Mouse (Mus musculus): ENCODE data around the gene Entpd5.

The Entpd5 gene

DNA sequence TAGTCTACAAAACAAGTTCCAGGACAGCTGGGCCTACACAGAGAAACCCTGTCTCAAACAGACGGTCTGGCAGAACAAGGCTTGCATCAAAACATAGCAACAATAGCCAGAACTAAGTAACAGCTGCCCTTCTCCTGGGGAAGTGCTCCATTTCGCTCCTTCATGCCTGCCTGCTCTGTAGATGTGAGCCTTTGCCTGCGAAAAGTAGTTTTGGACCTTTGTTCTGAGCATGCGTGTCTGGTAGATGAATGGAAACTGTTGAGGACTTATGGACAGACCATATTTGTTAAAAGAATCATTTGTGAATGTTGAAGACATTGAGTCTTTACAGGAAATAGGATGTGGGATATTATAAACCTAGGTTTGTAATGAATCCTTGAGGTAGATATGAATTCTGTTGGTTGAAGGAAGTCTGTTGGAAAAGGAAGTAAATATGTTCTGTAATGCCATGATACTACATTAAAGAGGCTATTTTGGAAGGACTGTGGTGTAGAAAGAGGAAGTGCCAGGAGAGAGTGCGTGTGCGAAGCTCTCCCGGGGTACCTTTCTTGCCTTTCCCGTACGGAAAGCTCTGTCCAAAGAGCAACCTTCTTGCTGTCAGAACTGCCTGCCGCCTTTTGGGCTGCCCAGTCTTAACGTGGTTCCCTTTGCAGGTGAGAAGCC, 71.7 kb downstream of the Entpd5 start:
- DNase-seq (ENCODE audit: low spot score): no peak

DNA sequence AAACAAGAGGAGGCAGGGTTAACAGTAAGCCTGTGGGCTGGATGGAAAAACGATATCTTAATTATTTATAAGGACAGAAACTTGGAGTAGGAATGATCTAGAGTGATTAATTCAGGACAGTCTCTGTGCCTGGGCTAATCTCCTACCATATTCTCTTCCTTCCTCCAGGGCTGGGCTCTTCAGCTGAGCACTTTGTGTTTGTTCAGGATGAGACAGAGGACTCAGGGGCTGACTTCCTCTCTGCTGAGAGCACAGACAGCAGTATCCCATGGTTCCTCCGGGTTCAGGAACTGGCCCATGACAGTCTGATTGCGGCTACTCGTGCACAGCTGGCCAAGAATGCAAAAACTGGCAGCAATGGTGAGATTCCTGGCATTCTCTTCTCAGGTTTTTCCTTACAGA, 81.7 kb downstream of the Entpd5 start:
- no peak for DNase-seq (ENCODE audit: low spot score)

All from urinary bladder, postnatal 10 days (tissue).